Mouse (Mus musculus) MEL (cell line): ENCODE results near the gene Kcne4.

Experiments used
- CTCF ChIP-seq, 3 experiments: IDR thresholded peaks in 2 of 3; conservative IDR thresholded peaks in 1 of 3; 2 replicates each; pipeline ENCODE4 v1.5.1; 2011 to 2012; ENCODE audit warnings: low read length in 3 of 3, low read depth in 2 of 3, mild to moderate bottlenecking in 2 of 3, improper control_type of control experiment in 1 of 3, inconsistent platforms in 1 of 3, mixed read lengths in 1 of 3, moderate library complexity in 1 of 3; ENCODE audit not compliant: control insufficient read depth in 1 of 3, insufficient read depth in 1 of 3, poor library complexity in 1 of 3, severe bottlenecking in 1 of 3
- EP300 ChIP-seq, 2 experiments: IDR thresholded peaks; 2 replicates each; pipeline ENCODE4 v1.6.1; 2011; ENCODE audit warnings: improper control_type of control experiment in 2 of 2, low read length in 2 of 2, low read depth in 1 of 2, mild to moderate bottlenecking in 1 of 2
- GATA1 ChIP-seq: IDR thresholded peaks from 2 replicates; pipeline ENCODE4 v1.6.1; 2011; ENCODE audit warnings: low read depth, low read length, improper control_type of control experiment
- HCFC1 ChIP-seq: IDR thresholded peaks from 2 replicates; pipeline ENCODE4 v1.6.1; 2012; ENCODE audit warnings: low read depth, mild to moderate bottlenecking, inconsistent platforms, low read length, improper control_type of control experiment, moderate library complexity
- POLR2A ChIP-seq, 2 experiments: IDR thresholded peaks; 2 replicates each; pipeline ENCODE4 v1.6.1; 2011 to 2012; ENCODE audit warnings: low read length in 2 of 2, mild to moderate bottlenecking in 2 of 2, control low read depth in 1 of 2, improper control_type of control experiment in 1 of 2, low read depth in 1 of 2, moderate library complexity in 1 of 2; ENCODE audit not compliant: control insufficient read depth in 1 of 2, insufficient read depth in 1 of 2, poor library complexity in 1 of 2
- RCOR1 ChIP-seq: IDR thresholded peaks from 2 replicates; pipeline ENCODE4 v1.6.1; 2012; ENCODE audit warnings: low read depth, mild to moderate bottlenecking, inconsistent platforms, low read length, improper control_type of control experiment
- USF1 ChIP-seq: IDR thresholded peaks from 2 replicates; pipeline ENCODE4 v1.6.1; 2014; ENCODE audit warnings: low read depth, mild to moderate bottlenecking, inconsistent platforms, low read length, improper control_type of control experiment, moderate library complexity

GRCm38 (mm10) chr1:78810904-78811303, 5.7 kb upstream of the Kcne4 start:
- TF ChIP-seq CTCF (IDR thresholded peaks at IDR 0.05 in 2 of 3, conservative IDR thresholded peaks at IDR 0.05 in 1 of 3; ENCODE audit: control insufficient read depth in 1 of 3, insufficient read depth in 1 of 3, low read depth in 2 of 3, low read length in 3 of 3, poor library complexity in 1 of 3, severe bottlenecking in 1 of 3) (no peak), EP300 (IDR thresholded peaks at IDR 0.05; ENCODE audit: low read depth in 1 of 2, low read length in 2 of 2) (no peak), POLR2A (IDR thresholded peaks at IDR 0.05; ENCODE audit: control insufficient read depth in 1 of 2, insufficient read depth in 1 of 2, low read depth in 1 of 2, low read length in 2 of 2, poor library complexity in 1 of 2) (no peak), RCOR1 (no peak), USF1 (no peak), HCFC1 (no peak), GATA1 (no peak)
